Mouse (Mus musculus) adrenal gland, adult 18-20 months (tissue): ENCODE data around the gene Prkcq. TPM values are rescaled to one million over a fixed set of nuclear protein-coding genes. Genes with fewer than 3 reads are reported as not detected.

Experiments used
- DNase-seq, 2 experiments: peaks; one replicate each; pipeline ENCODE4 v3.0.0; 2021 to 2022; ENCODE audit warnings: low spot score in 2 of 2
- total RNA-seq, 2 experiments: library from RNA; stranded (reverse); gene quantifications; 1 replicate in 1 of 2; 2 replicates in 1 of 2; pipeline ENCODE4 v1.2.3; 2021

Gene Prkcq
- total RNA-seq, 2 experiments from 2014 or later = 1.1 to 1.8 TPM

DNA sequence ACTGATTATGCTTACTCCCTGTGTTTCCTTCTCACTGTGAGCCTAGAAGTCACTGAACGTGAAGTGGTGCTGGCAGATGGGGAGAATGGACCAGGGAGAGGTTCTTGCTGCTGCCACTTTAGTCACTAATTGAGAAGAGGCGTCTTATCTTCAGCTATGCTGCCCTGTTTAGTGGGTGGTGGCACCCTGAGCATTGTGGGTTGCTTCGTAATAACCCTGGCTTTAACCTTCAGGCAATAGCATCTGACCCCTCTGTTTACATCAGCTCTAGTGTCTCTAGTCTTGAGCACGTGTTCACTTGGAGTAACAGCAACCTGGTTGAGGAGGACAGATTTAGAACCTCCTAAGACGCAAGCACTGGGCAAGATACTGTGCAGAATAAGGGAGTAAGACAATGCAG is 44.9 kb downstream of the Prkcq start:
- no peak for DNase-seq

DNA sequence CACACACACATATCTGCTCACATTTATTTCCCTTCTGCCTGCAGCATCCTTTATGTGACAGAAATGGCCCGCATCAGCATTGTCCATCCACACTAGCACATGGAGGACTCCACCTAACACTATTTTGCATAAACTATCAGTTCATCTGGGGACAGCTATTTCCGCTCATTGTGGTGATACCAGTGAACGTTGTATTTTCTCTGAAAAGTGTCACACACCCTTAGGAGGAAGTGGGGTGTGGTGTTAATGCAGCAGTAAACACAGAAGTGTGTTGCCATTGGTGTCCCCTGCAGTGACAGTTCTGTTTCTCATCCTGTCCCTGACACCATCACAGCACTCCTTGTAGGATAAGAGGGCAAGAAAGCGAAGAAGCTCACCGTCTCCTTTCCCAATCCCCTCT is 46.2 kb downstream of the Prkcq start:
- DNase-seq = no peak

DNA sequence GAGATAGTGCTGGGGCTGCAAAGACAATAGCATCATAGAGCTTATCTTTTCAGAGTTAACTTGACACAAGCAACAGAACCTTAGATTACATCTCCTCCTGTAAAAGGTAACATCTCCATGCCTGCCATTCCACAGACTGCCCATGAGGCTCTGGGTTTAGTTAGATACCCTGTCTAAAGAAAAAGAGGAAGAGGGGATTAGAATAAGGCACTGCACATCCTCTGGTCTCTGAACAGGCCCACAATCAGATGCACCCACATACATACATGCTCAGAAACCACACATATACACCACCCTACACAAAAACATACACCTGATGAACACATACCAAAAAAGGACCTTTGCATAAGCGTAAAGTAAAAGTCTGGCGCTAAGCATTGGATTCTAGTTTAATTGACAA is 47.4 kb downstream of the Prkcq start:
- no peak for DNase-seq

DNA sequence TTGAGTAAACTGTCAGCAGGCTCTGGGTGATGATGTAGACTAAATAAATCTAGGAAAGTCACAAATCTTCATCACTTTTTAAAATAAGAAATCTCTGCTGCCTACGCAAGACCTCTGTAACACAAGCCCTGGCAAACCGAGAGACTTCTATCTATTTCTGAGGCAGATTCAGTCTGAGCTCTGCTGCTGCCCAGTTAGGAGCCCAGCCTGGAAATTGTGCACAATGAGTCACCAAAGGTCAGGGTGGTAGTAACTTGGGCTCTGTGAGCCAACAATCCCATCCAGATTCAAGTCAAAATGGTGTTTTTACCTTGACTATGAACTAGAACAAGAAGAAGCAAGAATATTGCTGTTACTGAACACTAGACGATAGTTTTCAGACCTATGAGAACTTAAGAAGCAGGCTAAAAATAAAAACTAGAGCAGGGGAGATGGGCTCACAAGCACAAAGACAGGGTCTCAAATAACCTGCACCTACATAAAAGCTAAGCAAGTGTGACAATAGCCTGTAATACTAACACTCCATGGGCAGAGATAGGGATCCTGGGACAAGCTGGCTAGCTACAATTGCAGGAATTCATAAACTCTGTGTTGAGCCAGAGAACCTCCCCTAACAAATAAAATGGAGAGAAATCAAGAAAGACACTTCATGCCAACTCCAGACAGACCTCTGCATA is 53.0 kb downstream of the Prkcq start:
- DNase-seq = no peak

DNA sequence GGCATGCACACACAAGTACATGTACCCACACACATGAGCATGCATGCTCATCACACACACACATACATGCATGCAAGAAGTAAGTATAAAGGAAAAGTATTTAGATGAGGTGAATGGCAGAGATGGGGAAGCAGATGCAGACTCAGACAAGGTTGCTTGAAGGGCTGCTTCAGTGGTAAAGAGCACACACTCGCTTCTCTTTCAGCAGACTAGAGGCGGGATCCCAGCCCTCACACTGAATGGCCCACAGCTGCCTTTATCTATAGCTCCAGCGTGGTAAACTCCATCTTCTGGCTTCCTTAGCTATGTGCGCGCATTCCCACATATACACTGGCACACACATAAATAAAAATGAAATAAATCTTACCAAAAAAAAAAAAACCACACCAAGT is 53.6 kb downstream of the Prkcq start:
- DNase-seq = no peak

DNA sequence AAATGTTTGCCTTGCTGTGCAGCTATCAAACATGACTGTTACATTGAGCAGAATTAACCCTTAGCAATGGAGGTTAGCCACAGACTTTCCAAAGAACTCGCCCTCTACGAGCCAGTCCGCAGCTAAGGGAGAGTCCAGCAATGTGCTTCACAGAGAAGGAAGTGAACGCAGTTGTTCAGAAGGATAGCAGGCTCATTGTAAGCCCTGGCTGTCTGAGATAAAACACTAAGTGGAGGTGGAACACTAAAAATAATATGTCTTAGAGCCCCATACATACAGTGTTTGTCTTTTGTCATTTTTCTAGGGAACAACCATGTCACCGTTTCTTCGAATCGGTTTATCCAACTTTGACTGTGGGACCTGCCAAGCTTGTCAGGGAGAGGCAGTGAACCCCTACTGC is 54.6 kb downstream of the Prkcq start:
- no peak for DNase-seq

DNA sequence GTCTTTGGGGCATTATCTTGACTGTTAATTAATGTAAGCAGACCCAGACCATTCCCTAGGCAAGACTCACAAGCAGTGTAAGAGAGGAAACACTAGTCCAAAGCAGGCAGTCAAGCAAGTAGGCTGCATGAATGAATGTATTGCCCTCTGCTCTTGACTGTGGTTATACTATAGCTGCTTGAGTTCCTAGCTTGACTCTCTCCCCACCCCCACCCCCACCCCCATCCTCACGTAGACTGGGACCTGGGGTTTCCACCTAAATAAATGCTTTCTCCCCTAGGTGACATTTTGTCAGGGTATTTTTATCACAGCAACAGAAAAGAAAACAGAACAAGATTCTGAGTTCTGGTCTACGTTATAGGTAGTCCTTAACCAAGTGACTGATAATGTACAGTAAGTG is 57.2 kb downstream of the Prkcq start:
- DNase-seq = no peak

DNA sequence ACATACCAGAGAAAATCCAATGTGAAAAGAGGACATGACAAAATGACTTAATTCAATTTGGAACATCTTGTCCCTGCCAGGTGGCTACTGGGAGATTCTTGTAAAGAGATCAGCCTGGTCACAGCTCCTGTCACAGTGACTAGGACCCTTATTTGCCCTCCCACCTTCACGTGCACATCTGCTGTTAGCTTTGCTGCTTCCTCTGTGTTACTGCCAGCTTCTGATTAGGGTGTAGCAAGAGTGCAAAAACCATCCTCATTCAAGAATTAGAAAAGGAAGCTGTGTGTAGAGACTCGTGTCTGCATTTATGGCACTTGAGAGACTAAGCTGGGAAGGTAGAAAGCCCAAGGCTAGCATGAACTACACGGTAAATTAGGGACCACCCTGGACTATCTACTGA is 59.2 kb downstream of the Prkcq start:
- no peak for DNase-seq

DNA sequence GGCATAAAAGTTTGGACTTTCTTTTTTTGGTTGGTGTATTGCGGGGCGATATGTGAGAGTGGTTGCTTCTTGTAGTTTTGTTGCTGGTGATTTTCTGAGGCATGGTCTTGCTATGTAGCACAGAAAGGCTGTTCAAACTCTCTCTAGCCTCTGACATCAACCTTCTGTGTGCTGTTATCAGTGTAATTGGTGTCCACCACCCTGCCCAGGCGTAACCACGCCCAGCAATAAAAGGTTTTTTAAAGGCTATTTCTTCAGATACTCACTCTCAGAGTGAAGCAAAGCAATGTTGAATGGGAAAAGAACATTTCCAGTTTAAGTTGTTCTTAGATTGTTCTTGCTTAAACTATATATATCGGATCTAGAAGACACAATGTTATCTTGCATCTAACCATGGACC is 60.1 kb downstream of the Prkcq start:
- no peak for DNase-seq

DNA sequence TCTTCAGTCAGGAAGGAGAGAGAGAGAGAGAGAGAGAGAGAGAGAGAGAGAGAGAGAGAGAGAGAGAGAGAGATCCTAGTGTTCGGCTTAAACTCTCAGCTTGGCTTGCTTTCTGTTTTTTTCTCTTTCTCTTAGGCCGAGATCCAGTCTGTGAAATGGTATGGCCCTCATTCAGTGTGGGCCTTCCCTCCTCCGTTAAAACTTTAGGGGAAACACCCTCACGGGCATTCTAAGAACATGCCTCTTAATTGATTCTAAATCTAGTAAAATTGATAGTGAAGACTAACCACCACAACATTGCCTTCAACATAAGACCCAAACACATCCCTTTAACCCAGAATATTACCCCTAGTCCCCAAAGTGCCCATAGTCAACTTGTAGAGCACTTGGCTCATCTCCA is 66.3 kb downstream of the Prkcq start:
- DNase-seq = no peak

DNA sequence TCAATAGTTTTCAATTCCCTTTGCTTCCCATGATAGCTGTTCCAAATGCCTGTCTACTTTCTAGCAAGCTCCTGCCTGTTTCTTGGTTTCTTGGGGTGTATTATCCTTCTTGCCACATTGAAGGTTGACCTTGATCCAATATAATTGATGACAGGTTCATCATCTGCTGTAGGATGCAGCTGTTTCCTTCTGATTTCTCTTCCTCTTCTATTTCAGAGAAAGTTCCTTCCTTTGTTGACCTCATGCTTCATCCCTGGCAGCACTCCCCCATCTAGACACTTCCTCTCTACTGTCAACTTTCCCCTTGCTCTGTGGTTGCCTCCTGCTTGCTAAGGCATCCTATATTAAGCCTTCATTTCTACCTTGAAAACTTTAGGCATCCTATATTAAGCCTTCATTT is 67.6 kb downstream of the Prkcq start:
- no peak for DNase-seq

DNA sequence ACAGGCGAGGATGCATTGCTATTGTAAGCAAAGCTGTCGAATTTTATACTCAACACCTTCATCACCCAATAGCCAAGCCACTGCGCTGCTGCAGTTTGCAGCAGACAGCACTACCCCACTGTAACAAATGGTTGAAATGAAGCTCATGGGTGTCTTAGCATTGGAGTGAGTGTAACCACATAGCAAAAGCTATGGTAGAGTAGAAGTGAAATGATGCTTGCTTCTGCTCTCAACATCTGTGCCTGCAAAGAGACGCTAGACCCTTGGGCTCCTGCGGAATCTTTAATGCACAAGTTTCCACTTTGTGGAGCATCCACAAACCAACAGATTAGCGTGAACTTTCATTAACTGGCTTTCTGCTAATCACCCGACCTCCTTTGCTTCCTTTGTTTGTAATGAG is 74.0 kb downstream of the Prkcq start:
- no peak for DNase-seq

DNA sequence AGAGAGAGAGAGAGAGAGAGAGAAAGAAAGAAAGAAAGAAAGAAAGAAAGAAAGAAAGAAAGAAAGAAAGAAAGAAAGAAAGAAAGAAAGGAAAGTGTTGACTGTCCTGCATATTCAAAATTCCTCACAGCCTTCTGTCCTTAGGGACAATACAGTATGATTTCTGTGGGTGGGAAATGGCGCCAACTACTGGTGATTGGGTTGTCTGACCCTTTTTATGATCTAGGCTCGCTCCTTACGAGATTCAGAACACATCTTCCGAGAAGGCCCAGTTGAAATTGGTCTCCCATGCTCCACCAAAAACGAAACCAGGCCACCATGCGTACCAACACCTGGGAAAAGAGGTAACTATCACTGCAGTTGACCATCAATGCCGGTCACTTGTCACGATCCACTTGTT is 82.0 kb downstream of the Prkcq start:
- peak; percentile 37 to 41 for DNase-seq

DNA sequence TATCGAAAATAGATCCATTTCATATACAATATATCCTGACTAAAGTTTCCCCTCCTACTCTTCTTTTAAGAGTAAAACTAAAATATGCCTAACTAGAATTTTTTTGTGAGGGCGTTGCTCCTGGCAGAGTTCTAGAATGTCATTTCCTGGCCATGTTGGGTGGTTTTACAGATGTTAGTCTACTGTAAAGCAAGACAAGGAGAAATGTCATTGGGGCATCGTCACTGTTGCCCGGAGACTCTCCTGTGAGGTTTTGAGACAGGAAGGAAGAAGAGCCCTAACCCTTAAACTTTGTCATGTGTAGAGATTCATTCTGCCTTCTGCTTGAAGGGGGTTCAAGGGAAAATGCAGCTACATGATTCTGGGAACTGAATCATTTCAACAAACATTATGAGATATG is 82.5 kb downstream of the Prkcq start:
- DNase-seq = no peak

DNA sequence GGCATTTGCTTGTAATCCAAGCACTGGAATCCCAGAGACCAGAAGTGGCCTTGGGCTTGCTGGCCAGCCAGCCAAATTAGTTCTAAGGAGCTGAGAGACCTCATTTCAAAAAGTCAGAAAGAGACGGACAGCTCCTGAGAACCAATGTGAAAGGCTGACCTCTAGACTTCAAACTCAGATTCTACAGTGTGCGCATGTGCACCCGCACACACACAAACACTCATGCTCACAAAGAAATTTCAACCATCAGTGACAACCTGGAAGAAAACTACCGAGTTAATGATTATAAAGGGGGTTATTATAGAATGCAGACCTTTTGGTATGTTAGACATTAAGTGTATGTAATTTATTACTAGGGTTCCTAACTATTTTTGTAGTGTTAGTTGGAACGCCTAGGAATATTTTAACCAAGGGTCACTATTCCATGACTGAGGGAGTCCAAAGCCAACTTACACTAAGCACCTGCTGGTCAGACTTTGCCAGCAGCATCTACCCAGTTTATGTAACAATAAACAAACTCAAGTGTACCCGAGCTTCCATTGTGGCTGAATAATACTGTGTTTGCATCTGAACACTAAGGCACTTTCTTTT is 85.4 kb downstream of the Prkcq start:
- DNase-seq = no peak

DNA sequence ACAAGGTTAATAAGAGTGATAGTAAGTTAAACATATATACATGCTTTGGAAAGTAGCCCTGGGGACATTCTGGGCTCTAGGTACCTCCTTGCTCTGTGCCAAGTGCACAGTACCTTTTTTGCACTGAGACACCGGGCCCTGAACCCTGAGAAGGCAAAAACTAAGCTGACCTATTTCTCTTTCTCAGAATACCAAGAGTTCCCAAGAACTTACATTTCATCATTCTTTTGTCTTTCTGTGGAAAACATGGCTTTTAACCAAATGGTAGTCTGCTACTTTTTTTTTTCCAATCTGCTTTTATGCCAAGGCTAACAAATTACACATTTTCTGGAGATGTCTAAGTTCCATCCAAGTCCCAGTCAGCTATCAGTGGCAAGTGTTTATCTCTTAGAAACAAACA is 86.3 kb downstream of the Prkcq start:
- no peak for DNase-seq

DNA sequence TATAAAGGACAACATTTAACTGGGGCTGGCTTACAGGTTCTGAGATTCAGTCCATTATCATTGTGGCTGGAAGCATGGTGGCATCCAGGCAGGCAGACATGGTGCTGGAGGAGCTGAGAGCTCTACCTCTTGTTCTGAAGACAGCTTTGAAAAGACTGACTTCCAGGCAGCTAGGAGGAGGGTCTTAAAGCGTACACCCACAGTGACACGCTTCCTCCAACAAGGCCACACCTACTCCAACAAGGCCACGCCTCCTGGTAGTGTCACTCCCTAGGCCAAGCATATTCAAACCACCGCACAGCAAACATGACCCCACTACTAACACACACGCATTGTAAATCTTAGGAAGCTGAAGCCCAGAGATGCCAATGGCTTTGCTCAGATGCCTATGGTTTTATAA is 87.5 kb downstream of the Prkcq start:
- DNase-seq = no peak

DNA sequence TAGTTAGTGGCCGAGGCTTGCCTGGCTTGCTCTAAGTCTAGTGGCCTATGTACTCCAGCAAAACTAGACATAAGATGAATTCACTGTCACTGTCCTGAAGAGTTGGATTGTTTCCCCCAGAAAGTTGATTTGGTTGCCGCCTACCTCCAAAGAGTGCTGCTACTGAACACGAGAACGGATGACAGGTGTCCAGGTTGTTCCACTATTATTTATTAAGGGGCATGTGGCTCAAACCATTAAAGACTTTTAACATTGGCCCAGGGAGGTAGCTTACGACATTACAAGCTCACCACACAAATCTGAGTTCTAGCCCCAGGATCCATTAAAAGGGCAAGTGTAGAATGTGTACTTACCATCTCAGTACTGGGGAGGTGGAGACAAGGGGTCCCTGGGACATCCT is 92.9 kb downstream of the Prkcq start:
- DNase-seq = no peak

DNA sequence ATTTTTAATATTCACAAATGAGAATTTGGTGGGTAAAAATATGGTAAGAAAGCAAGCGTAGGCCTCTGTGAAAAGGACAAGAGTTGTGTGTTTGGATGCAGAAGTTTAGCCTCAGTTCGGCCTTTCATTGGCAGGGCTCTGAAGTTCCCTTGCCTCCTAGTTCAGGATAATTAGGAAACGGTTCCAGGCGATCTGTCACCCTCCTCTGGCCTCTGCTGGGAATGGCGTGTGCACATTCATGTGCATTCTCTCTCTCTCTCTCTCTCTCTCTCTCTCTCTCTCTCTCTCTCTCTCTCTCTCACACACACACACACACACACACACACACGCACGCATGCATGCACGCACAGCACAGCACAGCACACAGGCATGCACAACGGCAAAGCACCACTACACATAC is 93.5 kb downstream of the Prkcq start:
- DNase-seq = no peak

DNA sequence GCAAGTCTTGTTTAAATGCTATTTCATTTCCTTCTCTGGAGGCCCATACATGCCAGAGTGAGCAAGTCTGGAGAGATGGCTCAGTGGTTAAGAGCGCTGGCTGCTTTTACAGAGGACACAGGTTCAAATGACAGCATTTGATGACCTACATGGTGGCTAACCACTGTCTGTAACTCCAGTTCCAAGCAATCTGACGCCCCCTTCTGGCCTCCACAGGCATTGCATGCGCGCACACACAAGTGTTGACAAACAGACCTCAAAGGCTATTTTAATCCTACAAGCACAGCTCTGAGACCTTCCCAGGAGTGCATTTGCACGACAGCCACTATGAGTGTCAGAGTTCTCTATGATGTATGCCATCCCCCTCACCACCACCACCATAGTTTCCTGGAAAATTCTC is 94.4 kb downstream of the Prkcq start:
- DNase-seq = no peak

DNA sequence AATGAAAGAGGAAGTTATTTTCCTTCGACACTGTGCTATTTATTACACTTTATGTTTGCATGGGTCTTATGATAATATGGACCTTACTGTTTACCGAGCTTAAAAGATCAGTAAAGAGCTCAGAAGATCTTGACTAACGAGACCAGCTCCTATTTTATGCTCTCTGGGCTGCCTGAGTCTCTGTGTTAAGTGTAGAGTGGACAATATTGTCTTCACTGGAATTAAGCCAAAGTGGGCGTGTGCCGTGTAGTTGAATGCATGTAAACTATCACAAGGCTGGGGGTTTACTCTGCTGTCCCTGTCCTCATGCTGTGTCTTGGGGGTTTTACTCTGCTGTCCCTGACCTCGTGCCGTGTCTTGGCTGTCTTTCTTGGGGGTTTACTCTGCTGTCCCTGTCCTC is 107.1 kb downstream of the Prkcq start:
- DNase-seq = no peak

DNA sequence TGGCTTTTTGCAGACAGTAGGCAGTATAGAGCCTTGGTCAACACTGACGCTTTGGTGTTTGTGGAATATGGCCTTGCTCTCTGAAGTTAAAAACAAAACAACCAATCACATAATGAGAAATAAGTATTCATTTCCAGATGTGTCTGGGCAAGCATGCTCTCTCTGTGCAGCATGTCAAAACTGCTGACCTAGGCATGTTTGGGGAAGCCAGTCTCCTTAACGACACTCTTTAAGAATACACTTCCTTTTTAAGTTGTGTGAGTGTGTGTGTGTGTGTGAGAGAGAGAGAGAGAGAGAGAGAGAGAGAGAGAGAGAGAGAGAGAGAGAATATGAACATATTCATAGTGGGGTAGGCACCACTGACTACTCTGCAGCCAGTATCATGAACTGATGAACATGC is 108.3 kb downstream of the Prkcq start:
- no peak for DNase-seq

DNA sequence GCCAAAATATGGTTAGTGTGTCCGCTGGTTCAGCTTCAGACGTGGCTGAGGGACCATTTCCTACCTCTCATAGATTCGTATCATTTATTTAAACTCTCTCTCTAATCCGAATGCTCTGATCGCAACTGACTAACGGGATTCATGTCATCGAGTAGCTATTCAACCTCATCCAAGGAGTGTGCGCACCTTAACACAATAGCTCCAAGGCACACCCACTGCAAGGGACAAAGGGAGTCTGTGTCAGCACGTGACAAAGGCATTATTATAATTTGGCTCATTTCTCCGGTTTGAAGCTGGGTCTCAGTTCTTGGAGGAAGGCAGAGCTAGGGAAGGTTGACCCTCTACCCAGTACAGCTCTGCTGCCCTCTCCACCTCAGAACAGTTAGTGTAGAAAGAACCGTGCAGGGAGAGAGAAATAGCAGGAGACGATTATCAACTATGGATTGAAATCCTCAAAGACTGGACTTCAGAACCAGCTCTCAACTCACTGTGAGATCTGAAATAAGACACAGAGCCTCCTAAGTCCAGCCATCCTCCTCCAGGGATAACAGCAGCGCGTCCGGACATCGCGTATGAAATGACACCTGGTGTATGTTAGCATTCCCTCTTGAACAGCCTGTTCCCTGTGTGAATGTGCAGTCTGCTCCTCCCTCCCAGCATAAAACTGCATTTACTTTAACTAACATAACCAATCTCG is 116.1 kb downstream of the Prkcq start:
- DNase-seq = no peak
